Mouse (Mus musculus) 416B (cell line): ENCODE results near the gene Fam102a.

Experiments used
- DNase-seq: peaks from one replicate; pipeline ENCODE4 v3.0.0; 2011; ENCODE audit warnings: low read depth

Gene Fam102a

DNA sequence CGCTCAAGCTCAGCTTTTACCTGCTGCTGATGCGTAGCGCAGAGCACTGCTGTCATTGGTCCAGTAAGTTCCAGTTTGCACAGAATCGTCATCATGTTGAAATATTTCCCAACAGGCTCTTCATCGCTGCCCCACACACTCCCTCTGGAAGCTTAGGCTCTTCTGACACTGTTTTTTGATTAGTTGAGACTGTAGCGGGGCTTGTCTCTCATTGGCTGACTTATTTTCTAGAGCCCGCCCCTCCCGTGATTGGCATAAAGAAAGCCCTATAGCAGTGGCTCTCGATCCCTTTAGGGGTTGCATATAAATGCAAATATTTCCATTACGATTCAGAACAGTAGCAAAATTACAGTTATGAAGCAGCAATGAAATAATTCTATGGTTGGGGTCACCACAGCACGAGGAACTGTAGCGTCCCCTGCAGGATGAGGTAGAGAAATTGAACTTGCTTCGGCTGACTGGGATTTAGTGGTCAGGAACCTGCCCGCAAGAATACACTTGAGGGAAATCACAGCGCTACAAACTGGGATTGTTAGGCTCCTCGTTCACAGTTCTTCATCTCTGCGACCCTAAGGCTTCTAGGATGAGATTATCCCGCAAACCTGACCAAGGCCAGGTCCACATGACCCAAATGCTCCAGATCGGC is 46.4 kb downstream of the Fam102a start:
- DNase-seq: peak; percentile 93

DNA sequence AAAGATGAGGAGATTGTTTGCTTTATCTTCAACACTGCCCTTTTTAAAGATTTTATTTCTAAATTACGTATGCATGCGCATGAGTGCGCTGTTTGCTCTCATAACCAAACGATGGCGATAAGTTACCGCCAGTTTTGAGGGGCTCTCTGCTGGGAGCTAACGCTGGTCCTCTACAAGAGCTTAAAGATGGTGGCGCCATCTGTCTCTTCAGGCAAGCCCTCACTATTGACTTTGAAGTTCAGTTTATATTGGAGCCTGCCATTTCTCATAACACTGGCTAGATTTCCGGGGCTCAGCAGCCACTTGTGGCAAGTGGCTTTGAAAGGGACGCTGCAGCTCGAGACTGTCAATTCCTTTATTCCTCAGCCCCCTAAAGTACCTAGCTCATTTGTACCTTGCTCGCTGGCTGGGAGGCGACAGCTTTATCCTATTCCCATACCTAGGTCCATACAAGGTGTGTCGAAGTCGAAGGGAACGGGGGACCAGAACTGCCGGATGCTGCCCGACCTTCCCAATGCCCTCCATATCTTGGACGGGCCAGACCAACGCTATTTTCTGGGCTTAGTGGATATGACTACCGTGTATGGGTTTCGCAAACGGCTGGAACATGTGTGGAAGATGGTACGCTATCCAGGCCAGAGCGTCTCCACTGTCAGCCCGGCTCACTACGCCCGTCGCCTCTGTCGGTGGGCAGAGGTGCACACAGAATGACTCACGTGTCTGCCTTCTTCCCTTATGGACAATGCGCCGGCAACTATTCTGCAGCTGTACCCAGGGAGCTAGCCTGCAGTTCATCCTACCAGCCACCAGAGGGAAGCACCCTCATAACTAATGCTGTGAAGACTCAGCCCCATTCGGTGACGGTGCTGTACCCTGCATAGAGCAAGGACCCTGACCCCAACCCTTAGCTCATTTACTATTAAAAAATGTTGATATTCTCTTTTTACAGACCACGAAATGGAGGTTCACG is 48.0 kb downstream of the Fam102a start:
- DNase-seq: peak; percentile 92

DNA sequence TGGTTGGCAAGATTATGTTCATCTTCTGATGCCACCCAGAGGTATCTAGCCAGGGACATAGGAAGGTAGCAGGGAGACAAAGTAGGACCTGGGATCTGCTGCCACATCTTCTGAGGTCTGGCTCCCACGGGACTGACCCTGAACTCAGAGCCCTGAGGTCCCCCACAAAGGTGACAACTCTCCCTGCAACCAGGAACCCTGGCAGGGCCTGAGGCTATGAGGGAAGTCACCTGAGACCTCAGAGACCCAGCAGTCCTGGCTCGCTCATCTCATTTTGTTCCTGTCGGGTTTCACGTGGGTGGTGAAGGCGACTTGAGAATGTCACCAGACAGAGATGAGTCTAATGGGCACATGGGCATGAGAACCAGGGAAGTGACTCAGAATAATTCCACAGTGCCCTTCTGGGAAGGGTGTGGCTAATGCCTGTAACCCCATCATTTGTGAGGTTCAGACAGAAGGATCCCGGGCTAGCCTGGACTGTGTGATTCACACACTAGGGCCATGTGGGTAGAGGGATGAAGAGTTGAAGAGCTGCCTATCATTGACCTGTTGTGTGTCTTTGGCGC is 50.1 kb downstream of the Fam102a start:
- DNase-seq: no peak

DNA sequence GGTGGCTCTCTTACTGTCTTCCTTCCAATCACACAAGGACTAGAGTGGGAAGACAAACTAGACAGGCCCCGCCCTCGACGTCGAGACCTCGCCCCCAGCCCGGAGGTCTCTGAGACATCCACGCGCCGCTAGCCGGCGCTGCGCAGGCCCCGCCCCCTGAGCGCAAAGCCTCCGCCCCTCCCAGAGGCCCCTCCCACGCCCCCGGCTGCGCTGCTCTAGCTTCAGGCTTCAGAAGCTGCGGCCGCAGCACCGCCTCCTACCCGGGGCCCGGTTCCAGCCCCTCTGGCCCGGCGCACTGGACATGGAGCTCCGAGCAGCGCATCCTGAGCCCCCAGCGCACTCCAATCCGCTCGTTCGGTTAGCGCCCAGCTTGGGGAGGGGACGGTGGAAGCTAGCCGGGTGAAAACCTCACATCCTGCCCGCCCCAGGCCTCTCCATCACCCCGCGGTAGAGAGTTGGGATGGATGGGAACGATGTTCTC is 51.8 kb downstream of the Fam102a start, which contains the start of gene St6galnac4:
TSS of gene St6galnac4 (plus strand) at position 225 of the 481 bp plus-strand sequence.
- DNase-seq: peak; percentile 97

DNA sequence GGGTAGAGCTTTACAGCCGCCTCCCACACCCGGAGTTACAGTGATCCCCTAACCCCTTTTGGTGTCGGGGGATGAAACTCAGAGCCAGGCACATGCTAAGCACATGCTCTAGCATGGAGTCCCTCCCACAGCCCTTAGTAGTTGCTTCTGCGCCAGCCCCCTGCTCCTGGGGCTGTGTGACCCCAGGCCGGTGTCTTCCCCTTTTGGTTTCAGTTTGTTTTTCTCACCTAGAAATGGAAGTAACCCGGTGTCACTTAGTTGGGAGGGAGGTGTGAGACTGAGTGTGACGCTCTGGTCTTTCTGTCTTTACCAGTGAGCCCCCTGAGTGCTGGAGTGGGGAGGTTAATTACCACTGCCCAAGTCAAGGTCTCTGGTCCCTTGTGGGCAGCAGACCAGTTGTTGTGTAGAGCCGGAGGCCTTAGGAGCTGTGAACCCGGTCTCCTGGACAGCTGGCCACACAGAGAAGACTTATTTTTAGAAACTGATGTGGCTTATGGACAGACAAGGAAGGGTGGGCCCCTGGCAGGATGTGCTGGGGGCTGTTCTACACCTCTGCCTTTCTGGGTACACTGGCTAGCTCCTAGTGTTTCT is 52.7 kb downstream of the Fam102a start:
- peak; percentile 73 for DNase-seq

DNA sequence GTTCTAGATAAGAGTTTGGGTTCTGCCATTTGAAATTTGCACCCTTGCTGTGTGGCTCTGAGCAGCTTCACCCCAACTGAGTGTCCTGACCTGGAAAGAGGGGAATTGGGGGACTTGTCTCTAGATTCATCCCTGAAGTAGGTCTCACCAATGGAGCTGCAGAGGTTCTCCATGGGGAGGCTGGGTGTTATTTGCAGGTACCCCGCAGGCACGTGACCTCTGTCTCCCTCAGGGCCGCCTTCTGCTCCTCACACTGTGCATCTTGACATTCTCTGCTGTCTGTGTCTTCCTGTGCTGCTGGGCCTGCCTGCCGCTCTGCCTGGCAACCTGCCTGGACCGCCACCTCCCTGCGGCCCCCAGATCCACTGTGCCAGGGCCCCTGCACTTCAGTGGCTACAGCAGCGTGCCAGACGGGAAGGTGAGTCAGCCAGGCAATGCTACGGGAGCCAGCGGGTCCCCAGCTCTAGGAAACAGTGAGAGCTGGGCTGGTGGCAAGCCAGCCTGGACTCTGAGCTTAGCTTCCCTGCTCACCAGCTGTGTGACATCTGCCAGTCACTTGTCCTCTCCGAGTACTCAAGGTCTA is 54.2 kb downstream of the Fam102a start:
- DNase-seq: peak; percentile 83

DNA sequence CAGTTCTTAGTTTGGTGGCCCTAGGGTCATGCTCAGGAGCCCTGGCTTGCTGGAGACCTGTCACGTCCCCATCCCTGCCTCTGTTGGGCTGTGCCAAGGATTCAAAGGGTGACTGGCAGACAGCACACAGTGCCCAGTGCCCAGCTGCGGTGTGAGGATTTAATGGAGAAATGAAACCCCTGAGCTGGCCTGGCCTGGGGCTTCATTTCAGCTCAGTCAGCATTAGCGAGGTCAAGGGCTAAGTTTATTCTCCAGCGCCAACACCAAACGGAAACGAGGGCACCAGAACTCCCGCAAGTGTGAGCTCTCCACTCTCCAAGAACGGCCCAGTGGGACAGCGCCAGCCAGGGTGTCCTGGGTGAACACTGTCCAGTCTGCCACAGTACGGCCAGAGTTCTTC is 55.1 kb downstream of the Fam102a start:
- no peak for DNase-seq

DNA sequence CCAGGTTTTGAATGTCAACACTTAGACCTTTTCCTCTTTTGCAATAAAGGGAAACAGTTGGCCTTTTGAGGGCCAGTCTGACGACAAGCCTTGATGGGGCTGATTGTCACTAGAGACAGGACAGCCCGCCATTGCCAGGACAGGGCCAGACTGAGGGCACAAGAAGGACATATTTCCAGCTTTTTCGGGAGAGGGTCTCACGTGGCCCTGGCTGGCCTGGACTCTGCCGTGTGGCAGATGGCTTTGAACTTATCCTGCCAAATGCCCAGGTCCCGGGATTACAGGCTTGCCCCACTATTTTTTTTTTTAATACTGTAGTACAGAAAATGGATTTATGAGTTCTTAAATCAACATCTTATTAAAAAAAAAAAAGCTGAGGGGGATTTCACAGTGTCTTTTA is 56.1 kb downstream of the Fam102a start:
- DNase-seq: peak; percentile 63

DNA sequence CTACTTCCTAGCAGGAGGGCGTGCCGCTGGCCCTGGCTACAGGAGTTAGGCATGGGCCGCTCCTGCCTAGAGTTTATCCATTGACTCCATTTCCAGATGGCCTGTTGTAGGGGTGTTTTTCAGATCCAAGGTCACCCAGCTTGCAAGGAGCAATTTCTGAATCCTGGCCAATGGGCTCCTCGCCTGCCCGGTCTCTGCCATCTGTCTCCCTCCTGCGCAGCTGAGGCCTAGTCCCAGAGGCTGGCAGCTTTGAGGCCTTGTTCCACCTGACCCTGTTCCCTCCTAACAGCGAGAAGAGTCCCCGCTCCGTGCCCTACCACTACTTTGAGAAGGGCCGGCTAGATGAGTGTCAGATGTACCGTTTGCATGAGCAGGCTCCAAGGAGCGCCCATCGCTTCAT is 61.6 kb downstream of the Fam102a start:
- no peak for DNase-seq

DNA sequence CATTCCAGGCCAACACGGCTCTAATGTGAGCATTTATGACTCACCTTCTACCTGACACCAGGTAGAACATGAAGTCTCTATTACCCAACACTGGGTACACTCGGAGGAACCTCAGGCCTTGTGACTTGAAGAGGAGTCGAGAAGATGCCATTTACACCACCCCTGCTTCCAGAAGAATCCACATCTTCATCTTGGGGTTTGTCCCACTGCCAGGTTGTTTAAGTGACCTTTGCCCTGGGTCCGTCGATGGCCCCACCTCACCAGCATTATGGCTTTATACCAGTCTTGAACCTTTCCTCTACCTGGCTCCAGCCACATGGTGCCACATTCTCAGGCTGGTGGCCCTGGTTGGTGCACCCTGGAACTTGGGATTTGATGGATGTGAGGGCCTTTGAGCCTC is 62.1 kb downstream of the Fam102a start:
- no peak for DNase-seq

DNA sequence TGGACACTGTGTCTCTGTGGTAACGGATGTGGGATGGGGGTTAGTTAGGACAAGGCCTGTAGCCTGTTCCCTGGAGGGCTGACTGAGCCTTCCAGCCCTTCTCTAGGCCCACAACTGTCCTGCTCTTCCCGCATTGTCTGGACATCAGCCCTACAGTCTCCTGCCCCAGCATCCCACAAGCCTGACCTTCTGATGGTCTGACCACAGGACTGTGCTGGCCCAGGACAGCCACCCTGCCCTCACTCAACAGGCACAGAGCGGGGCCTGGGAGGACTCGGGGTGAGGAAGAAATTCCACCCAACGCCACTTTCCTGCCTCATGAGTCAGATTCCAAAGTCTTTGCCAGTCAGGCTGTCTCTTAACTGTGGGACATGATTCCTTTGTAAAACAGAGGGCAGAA is 62.6 kb downstream of the Fam102a start:
- DNase-seq: no peak

DNA sequence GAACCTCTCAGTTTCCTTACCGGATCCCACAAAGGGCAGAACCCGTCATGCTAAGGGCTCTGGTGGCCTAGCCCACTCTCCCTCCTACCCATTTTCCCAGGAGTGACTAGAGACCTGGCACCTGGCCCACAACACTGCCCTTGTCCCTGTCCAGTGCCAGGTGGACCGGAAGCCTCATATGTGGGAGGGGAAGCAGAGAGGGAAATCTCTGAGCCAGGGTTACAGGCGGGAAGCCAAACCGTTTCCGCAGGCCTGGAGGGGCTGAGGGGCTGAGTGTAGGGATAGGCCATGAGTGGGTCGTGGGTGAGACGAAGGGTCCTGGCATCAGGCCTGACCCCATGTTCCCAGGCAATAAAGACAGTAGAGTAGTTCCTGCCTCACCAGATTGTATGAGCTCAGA is 63.4 kb downstream of the Fam102a start:
- no peak for DNase-seq

DNA sequence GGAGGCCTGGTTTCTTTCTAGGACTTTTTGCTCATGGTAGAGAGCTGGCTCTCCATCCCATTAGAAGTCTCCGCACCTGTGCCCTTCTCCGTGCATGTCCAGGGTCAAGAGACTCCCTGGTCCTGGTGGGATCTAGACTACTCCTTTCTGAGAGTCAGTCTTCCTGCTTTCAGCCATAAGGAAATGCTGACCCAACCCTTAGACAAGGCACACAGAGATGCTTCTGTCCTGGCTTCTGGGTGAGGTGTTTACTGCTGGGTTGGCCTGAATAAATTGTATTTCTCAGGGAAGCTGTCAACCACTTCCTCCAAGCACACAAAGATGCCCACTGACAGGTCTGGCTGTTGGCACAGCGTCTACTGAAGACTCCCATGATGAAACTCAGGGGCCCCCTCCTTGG is 64.3 kb downstream of the Fam102a start, which contains the start of gene St6galnac6:
TSS of gene St6galnac6 (plus strand) at position 301 of the 400 bp plus-strand sequence.
- DNase-seq: no peak

DNA sequence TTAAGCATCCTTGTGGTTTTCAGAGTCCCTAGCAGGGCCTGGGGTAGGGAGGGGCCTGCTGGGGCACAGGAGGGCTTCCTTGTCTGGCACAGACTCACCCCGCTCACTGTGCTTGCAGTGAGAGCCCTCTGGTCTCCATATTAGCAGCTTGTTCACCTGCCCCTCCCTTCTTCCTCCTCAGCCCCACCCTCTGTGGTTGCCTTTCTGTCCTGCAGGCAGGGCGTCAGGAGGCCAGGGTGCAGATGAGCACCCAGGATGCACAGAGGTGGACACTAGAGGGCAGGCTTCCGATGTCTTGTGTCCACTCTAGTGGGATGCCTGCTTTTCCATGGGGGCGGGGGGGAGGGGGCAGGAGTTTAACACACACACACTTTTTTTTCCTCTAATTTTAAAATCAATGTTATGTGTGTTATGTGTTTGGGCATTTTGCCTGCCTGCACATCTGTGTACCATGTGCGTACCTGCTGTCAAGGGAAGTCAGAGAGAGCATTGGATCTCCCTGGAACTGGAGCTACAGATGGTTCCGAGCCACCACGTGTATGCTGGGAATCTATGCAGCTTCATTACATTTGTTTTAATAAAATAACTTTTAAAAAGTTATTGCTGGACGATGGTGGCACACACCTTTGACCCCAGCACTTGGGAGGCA is 66.4 kb downstream of the Fam102a start:
- no peak for DNase-seq

DNA sequence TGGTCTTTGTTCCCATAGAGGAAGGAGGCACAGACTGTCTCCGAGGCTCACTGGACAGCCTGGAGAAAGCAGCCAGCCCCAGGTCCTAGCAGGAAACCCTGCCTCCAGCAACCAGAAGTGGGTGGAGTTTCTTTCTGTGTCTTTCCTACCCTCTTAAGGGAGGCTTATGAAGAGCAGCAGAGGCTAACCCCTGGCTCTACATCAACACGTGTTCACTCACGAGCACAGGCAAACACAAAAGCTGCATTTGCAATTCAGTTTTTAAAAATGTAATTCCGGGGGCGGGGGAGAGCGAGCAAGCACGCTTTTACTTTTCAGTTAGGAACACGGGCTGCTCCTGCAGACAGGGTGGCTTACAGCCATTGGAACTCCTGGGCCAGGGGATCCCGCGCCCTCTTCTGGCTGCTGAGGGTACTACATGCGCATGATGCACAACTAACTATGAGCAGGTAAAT is 67.5 kb downstream of the Fam102a start:
- peak; percentile 91 for DNase-seq

DNA sequence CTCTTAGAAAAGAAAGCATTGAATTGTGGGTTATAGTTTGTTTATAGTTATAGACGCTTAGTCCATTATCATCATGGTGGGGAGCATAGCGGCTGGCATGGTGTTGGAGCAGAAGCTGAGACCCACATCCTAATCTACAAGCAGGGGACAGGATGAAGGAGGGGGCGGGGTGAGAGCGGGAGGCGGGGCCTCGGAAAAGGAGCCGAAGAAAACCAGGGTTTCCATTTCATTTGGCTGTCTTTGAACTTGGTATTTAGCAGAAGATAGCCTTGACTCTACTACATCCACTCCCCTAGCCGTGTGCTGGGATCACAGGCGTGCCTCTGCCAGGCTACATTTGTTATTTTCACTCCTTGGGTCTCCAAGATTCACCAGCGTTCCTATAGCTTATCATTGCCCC is 69.5 kb downstream of the Fam102a start:
- no peak for DNase-seq

DNA sequence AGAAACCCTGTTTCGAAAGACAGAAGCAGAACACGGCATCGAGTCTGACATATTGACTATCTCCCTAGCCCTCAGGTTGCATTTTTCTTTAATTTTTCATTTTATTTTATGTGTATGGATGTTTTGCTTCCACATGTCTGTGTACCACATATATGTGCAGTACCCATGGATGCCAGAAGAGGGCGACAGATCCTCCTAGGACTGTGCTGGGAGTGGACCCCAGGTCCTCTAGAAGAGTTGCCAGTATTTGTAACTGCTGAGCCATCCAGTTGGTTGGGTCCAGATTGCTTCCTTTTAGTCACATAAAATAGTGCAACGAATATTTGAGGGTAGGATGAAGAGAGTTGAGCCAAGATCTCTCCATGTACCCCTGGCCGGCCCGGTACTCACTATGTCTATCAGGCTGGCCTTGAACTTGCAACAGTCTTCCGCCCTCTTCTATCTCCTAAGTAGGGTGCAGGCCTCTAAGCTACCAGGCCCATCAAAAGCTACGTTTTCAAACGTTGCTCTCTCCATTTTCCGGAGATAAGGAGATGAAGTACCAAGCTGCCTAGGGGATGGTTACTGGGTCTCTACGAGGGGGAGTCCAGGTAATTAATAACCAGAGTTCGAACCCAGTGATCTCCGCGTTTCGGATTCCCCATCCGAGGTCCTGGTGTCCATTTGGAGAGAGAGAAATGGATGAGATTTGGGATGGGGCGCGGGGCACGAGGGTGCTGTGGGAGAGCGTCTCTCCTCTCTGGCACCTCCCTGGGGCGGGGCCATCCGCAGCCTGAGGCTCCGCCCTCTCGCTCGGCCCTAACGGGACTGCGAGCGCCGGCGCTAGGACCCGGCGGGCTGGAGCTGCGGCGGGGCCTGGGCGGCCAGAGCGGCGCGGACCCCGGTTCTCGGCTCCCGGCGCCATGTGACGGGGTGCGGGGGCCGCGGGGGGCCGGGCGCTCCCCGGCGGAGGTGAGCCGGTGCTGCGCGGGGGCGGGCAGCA is 71.3 kb downstream of the Fam102a start:
- peak; percentile 85 for DNase-seq

DNA sequence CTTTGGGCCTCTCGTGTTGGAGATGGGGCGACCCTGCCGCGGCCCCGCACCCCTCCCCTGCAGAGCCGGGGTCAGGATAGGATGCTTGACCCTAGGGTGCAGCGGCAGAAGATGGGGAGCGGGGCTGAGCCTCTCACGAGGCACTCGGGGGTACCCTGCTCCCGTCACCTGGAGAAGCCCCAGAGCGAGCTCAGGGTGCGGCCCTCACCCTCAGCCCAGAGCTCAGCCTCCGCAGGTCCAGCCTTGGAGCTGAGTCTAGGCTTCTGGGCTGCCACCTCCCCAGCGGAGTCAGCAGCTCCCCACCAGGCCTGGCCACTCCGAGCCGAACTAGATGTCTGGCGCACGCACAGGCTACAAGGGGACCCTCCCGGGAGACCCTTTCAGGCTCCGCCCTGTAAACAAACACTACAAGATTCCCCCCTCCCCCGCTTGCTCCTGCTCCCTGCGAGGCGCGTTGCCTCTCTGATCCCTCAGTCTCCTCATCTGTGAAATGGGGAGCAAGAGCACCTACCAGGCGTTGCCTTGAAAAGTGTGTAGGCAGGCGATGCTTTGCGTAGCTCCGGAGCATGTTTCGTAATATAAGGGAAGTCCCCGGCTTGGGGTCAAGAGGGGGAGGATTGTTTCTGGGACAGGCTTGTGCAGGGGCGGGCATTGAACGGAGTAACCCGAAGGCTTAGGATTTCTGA is 72.3 kb downstream of the Fam102a start:
- peak; percentile 89 for DNase-seq

DNA sequence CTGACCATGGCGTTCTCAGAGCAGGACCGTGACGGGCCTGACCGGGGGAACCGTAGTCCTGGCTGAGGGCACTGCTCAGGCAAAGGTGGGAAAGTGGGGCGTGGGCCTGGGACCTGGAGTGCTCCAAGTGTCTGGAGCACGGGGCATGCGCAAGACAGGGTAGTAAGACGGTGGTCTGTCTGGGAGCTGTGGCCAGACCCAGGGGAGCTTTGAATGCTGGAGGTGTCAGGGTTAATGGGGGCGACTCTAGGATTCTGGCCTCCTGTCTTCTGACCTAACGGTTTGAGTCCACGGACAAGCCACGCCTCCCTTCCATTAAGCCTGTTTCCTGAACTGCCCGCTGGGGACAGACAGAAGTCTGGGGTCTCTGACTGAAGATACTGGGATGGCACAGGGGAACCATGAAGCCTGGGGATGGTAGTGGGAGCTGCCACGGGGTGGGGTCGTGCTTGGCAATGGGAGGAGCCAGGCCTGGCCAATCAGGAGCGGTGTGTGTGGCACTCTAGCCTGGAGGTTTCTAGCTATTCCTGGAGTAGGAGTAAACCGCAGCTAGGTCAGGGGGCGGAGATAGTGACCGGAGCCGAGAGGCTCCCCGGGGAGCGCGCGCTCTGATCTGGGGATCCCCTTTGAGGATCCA is 73.1 kb downstream of the Fam102a start:
- DNase-seq: peak; percentile 93
